Mouse (Mus musculus) CH12F3 (cell line): Measurements from ENCODE around the gene Mcrip2.
"Not testable (repeated sequence)": the region's sequence is repeated elsewhere in the genome, so short reads cannot be mapped to it uniquely, and the experiment has no call there.

Experiments
- in situ Hi-C: fragments of 300-500 bp; cut with MboI; formaldehyde crosslinking; loops from 2 replicates; pipeline ENCODE4 v1.14.3; 2020; ENCODE audit warnings: low sequenced_read_pairs

Gene Mcrip2

GRCm38 (mm10) chr17:25881691-25882090 is 13.1 kb upstream of the Mcrip2 start:
- in situ Hi-C loops, result loop anchor here (25.0 kb wide), 1 partner anchor 131 kb away; no protein-coding TSS in a partner anchor

GRCm38 (mm10) chr17:25880913-25881641 is 12.5 kb upstream of the Mcrip2 start:
- in situ Hi-C loops, result loop anchor here (25.0 kb wide), 1 partner anchor 131 kb away; no protein-coding TSS in a partner anchor

DNA sequence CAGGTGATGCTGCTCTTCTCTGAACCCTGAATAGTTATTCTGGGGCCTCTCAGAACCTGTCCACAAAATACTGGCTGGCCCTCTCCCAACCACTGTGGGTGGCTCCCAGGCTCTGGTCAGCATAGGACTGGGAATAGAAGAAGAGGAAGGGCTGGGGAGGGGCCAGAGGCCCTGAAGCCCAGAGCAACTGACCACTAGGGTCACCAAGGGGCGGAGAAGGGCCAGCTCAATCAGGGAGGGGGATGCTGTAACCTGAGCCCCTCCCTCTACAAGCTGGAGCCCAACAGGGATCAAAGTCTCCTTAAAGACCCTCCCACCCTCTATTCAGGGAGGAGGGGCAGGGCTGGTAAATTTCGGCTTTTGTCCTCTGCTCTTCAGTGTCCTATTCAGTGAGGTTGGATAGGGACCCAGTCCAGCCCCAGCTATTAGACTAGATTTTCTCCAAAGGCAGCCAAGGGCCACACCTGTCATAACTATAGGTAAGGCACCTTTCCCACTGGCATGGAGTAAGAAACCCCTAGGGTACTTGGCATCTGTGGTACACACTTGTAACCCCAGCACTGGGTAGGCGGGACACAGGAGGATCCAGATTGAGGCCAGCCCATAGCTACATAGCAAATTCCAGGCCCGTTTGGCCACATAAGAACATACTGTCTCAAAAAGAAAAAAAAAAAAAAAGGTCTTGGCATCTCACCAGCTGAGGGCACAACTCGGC is 11.8 kb upstream of the Mcrip2 start, which contains the start of gene Wfikkn1:
Gene Wfikkn1, minus strand, starts transcription at position 663 of the 715 bp plus-strand sequence.
- in situ Hi-C loops, result loop anchor here (25.0 kb wide), 1 partner anchor 132 kb away; no protein-coding TSS in a partner anchor

DNA sequence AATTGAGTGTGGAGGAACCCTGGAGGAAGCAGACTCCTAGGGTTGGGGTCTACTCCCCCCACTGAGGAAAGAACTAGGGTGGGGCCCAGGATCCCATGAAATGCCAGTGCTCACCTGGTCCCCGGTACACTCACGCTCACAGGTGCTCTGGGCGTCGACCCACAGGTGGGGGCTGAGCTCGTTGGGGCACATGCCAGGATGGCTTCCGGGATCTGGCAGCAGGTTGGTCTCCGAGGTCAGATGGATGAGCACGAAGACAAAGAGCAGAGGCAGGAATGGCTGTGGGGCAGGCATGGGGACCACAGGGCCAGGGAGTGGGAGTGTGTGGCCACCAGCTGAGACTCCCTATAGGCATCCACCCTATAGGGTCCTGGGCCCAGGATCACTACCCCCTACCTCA is 11.2 kb upstream of the Mcrip2 start:
- in situ Hi-C loops, result loop anchor here (25.0 kb wide), 1 partner anchor 133 kb away; no protein-coding TSS in a partner anchor

GRCm38 (mm10) chr17:25879261-25879660 is 10.7 kb upstream of the Mcrip2 start:
- in situ Hi-C loops, result loop anchor here (25.0 kb wide), 1 partner anchor 133 kb away; no protein-coding TSS in a partner anchor

DNA sequence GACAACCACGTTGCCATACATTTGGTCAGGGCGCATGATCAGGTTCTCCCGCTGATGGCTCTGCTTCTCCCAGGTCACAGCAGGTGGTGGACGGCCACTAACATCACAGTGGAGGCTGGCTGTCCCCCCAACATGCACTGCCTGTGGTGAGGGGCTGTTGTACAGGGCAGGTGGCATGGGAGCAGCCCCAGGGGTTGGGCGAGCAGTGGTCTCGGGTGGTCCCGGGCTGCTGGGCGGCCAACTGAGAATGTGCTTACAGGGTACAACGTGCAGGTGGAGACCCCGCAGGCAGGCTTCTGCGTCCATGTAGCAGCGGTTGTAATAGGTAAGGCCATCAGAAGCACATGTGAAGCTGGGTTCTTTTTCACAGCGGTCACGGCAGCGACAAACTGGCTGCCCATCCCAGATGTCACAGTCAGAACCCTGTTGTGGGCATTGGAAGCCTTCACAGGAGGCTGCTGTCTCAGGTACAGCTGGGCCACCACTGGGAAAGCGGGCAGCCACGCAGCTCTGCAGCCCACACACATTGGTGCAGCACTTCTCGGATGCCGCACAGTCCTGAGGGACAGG is 10.1 kb upstream of the Mcrip2 start:
- in situ Hi-C loops, result loop anchor here (25.0 kb wide), 1 partner anchor 134 kb away; no protein-coding TSS in a partner anchor

DNA sequence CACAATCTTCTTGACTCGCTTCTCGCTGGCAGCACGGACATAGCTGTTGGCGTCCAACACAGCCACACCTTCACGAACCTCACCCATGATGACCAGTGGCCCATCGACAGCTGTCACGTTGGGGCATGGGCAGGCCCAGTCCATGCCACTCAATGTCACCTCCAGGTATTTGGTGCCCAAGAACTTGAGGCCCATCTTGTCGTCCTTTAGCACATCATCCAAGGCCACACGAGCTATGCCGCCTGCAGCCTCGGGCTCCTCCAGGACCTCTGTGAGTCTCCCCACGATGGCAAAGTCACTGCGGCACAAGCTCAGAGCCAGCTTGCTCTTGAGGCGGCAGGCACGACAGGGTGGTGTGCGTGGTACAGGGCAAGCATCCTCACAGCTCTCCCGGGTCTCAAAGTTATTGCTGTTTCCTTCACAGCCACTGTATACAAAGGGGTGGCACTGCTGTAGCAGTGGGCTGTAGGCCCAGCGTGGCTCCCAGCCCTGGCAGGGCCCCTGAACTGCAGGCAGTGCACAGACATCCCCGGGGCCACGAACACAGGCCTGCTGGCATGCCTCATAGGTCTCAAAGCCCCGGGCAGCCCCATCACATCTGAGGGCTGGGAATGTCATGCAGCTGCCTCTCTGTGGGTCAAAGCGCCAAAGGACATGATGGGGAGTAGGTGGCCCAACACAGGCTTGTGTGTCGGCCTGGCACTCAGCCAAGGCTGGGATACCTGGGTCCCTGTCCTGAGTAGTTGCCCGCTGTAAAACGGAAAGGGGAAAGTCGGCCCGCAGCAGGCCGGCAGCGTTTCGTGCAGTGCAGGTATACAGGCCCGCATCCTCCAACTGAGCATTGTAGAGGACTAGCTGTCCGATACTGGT is 9.4 kb upstream of the Mcrip2 start:
- in situ Hi-C loops, result loop anchor here (25.0 kb wide), 1 partner anchor 134 kb away; no protein-coding TSS in a partner anchor

GRCm38 (mm10) chr17:25877025-25877424 is 8.5 kb upstream of the Mcrip2 start:
- in situ Hi-C loops, result loop anchor here (25.0 kb wide), 1 partner anchor 135 kb away; no protein-coding TSS in a partner anchor

- in situ Hi-C loops, result loop anchor here (25.0 kb wide), 1 partner anchor 136 kb away; no protein-coding TSS in a partner anchor
Observed at GRCm38 (mm10) chr17:25876347-25876915, 7.9 kb upstream of the Mcrip2 start.

- in situ Hi-C loops, result loop anchor here (25.0 kb wide), 1 partner anchor 137 kb away; no protein-coding TSS in a partner anchor
Observed at GRCm38 (mm10) chr17:25875171-25876136, 6.9 kb upstream of the Mcrip2 start.

- in situ Hi-C loops, result loop anchor here (25.0 kb wide), 1 partner anchor 138 kb away; no protein-coding TSS in a partner anchor
Observed at GRCm38 (mm10) chr17:25874721-25875170, 6.2 kb upstream of the Mcrip2 start, which contains the start of gene Mettl26. Gene Mettl26, plus strand, starts transcription at chr17:25875074.

- in situ Hi-C loops, result no loop called here
Observed at GRCm38 (mm10) chr17:25874148-25874720, 5.7 kb upstream of the Mcrip2 start.

GRCm38 (mm10) chr17:25873405-25874147 is 5.0 kb upstream of the Mcrip2 start:
- in situ Hi-C loops, result no loop called here

GRCm38 (mm10) chr17:25872676-25873075 is 4.1 kb upstream of the Mcrip2 start:
- in situ Hi-C loops, result no loop called here

DNA sequence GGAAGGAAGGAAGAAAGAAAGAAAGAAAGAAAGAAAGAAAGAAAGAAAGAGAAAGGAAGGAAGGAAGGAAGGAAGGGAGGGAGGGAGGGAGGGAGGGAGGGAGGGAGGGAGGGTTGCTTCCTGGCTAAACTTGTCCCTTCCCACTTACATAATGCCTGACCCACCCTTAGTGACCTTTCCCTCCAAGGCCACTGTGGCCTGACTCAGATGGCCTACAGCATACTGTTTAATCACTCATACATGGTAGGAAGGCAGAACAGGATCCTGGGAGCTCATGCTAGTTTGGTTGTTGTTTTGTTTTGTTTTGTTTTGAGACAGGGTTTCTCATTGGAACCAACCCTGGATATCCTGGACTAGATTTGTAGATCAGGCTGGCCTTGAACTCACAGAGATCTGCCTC is 3.0 kb upstream of the Mcrip2 start:
- in situ Hi-C loops, result not testable (repeated sequence)

GRCm38 (mm10) chr17:25869954-25870353 is 1.4 kb upstream of the Mcrip2 start:
- in situ Hi-C loops, result no loop called here

GRCm38 (mm10) chr17:25869498-25869897 is 934 bp upstream of the Mcrip2 start:
- in situ Hi-C loops, result no loop called here
